In the genomic region with DNA sequence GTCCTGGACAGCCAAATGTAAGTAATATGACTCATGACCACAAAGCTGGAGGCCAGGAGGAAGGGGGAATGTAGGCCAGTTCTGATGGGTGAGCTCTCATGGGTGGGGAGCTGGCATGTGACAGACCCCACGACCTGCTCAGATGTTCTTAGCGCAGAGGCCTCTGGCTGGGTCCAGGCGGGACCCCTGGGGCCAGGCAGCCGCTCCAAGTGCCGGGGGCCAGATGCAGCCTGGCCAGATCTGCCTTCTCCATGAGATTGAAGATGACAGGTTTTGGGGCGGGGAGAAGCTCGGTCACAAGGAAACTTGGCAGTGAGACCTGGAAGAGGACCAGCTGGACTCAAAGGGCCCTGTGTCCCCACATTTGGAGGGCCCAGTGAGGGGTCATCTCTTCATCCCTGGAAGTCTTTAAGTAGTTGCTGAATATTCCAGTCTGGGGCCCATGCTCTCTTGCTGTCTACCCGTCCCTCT, we compare ENCODE assay signal across 7 mouse cellular contexts.
DNase-seq lines count a peak whose midpoint lies in the region; ATAC-seq and TF ChIP-seq lines count a peak whose summit lies in the region.

No protein-coding gene starts in this region.

- intact Hi-C loops in heart, postnatal 14 days (cut with DNase I), result no loop called here

- ATAC-seq in lung, embryonic 16.5 days (ENCODE audit: low read depth), result peak; percentile 77
- no peak for ATAC-seq in erythroid progenitor cell, adult 5-6 weeks (replicated peaks; ENCODE audit: low FRiP score, poor library complexity, severe bottlenecking)

- H3K4me3 ChIP-seq in lung, embryonic 16.5 days (ENCODE audit: low read length), result no peak overlapping the region
- no peak overlapping the region for H3K4me3 ChIP-seq in myocyte

- H3K9me3 ChIP-seq in lung, embryonic 16.5 days (ENCODE audit: control insufficient read depth, low read length), result no peaks in the 10 kb centered on the region

- no peak overlapping the region for H3ac ChIP-seq in myocyte (ENCODE audit: control insufficient read depth, insufficient read length)

- peaks cover 16% of the 10 kb centered on the region for H3K4me1 ChIP-seq in lung, embryonic 16.5 days (replicated peaks; ENCODE audit: control insufficient read depth, insufficient read depth, low read length)

- no peaks in the 10 kb centered on the region for H3K79me2 ChIP-seq in myocyte (ENCODE audit: control insufficient read depth, insufficient read depth)

- TF ChIP-seq POLR2A in myocyte (IDR thresholded peaks at IDR 0.05; ENCODE audit: insufficient read length, low read depth), result no peak

- no peak for DNase-seq in lung, postnatal 25 days (ENCODE audit: low spot score)
- peak; percentile 88 to 91 for DNase-seq in cerebellum, postnatal 14 days
- DNase-seq in heart, postnatal 14 days, result peak; percentile 28 to 53
- DNase-seq in T-cell, adult 2 months (ENCODE audit: low spot score), result no peak

- 34% methylated on average over 8 of the region's 8 CpGs for WGBS in lung, embryonic 16.5 days

- no peaks in the 10 kb centered on the region for H3K27me3 ChIP-seq in lung, embryonic 16.5 days (ENCODE audit: control insufficient read depth, insufficient read depth, low read depth, low read length)
- H3K27me3 ChIP-seq in myocyte (ENCODE audit: control insufficient read depth, insufficient read depth, insufficient read length), result no peaks in the 10 kb centered on the region

- H3K9ac ChIP-seq in lung, embryonic 16.5 days (ENCODE audit: low read length), result no peak overlapping the region

- no peak overlapping the region for H3K4me2 ChIP-seq in lung, embryonic 16.5 days (ENCODE audit: low read depth, low read length)
- peak overlapping the region; percentile 48 for H3K4me2 ChIP-seq in myocyte (ENCODE audit: low read depth)

- peak overlapping the region; percentile 36 for H3K27ac ChIP-seq in lung, embryonic 16.5 days (ENCODE audit: low read length)

- H3K36me3 ChIP-seq in lung, embryonic 16.5 days (ENCODE audit: control insufficient read depth, insufficient read depth, low read length), result no peaks in the 10 kb centered on the region
- no peaks in the 10 kb centered on the region for H3K36me3 ChIP-seq in myocyte (ENCODE audit: control insufficient read depth, insufficient read depth)

TF ChIP-seq in myocyte, 11 proteins besides CTCF, POLR2A, EP300 and RAD21:
- no peak for TF ChIP-seq MYOG (IDR thresholded peaks at IDR 0.05; ENCODE audit: control insufficient read depth in 1 of 3, insufficient read depth in 1 of 3, insufficient read length in 2 of 3, low read depth in 2 of 3)
- TF ChIP-seq MYOD1 (IDR thresholded peaks at IDR 0.05; ENCODE audit: control insufficient read depth in 1 of 3, insufficient read length in 2 of 3, low read depth in 2 of 3), result peak in 1 of 3 experiments; percentile 7
- TF ChIP-seq CEBPB (IDR thresholded peaks at IDR 0.05; ENCODE audit: insufficient read depth, poor library complexity, severe bottlenecking), result no peak
- no peak for TF ChIP-seq TCF3 (IDR thresholded peaks at IDR 0.05; ENCODE audit: insufficient read length, low read depth)
- TF ChIP-seq REST (IDR thresholded peaks at IDR 0.05; ENCODE audit: insufficient read depth, insufficient read length), result no peak

Comparison
In these comparisons a context has a peak if more than half of its experiments do, and no peak if none do; other contexts are left out.
1. DNase-seq: peak in cerebellum, postnatal 14 days (2 of 2) and heart, postnatal 14 days (2 of 2); none in lung, postnatal 25 days (single experiment) and T-cell, adult 2 months (single experiment).